Mouse (Mus musculus) intestine, postnatal 0 days (tissue): Measurements from ENCODE around the gene Olfr516. TPM values are rescaled to one million over a fixed set of nuclear protein-coding genes. Genes with fewer than 3 reads are reported as not detected.

Experiments used
- ATAC-seq: fragments of 200-750 bp; cut with Nextera tagmentation; 2 replicates; pipeline ENCODE4 v1.8.0; 2017; ENCODE audit warnings: mild to moderate bottlenecking, moderate TSS enrichment, moderate library complexity
- H3K27ac ChIP-seq: fragments of 300-500 bp; sonication (generic); 2 replicates; pipeline ENCODE4 v1.5.1; 2014; ENCODE audit warnings: mild to moderate bottlenecking, low read depth, low read length, moderate library complexity
- H3K27me3 ChIP-seq: fragments of 300-500 bp; sonication (generic); replicated peaks from 2 replicates; pipeline ENCODE4 v1.6.1; 2014; ENCODE audit warnings: low read length, mixed read lengths; ENCODE audit not compliant: control insufficient read depth, insufficient read depth
- H3K36me3 ChIP-seq: fragments of 300-500 bp; sonication (generic); 2 replicates; pipeline ENCODE4 v1.6.1; 2014; ENCODE audit warnings: mild to moderate bottlenecking, moderate library complexity; ENCODE audit not compliant: control insufficient read depth, insufficient read depth
- H3K4me1 ChIP-seq: fragments of 300-500 bp; sonication (generic); replicated peaks from 2 replicates; pipeline ENCODE4 v1.6.1; 2014; ENCODE audit warnings: antibody characterized with exemption, low read length, mixed read lengths; ENCODE audit not compliant: control insufficient read depth, insufficient read depth
- H3K4me2 ChIP-seq: fragments of 300-500 bp; sonication (generic); replicated peaks from 2 replicates; pipeline ENCODE4 v1.6.1; 2014; ENCODE audit warnings: low read depth, mild to moderate bottlenecking, moderate library complexity
- H3K4me3 ChIP-seq: fragments of 300-500 bp; sonication (generic); 2 replicates; pipeline ENCODE4 v1.5.1; 2014; ENCODE audit warnings: low read depth, low read length
- H3K9ac ChIP-seq: fragments of 300-500 bp; sonication (generic); 2 replicates; pipeline ENCODE4 v1.6.1; 2014; ENCODE audit warnings: mild to moderate bottlenecking, low read depth, low read length
- H3K9me3 ChIP-seq: fragments of 300-500 bp; sonication (generic); 2 replicates; pipeline ENCODE4 v1.6.1; 2016; ENCODE audit warnings: mixed run types; ENCODE audit not compliant: control insufficient read depth
- CTCF ChIP-seq: sonication (generic); IDR thresholded peaks from 2 replicates; pipeline ENCODE4 v1.5.1; 2016; ENCODE audit warnings: low read depth, mild to moderate bottlenecking, control low read depth, antibody characterized with exemption, moderate library complexity
- WGBS: fragments of 180-500 bp; shearing (Covaris S2); extraction: QIAGEN DNeasy Blood & Tissue Kit; methylation state at CpG from one replicate; pipeline ENCODE4 v1.1.7; 2014; 5-methylcytosine and 5-hydroxymethylcytosine counted together
- polyA plus RNA-seq: library from polyadenylated mRNA; unstranded; fragments of >200 nt; fragmentation: Nextera tagmentation; extraction: Ambion mirVana; gene quantifications from 2 replicates; pipeline ENCODE4 v1.2.1, GENCODE M21; 2015

Olfr516 gene
- polyA plus RNA-seq, 1 experiment from 2014 or later, result not detected

GRCm38 (mm10) chr7:108797205-108797933 is 53.0 kb downstream of the Olfr516 start:
- Histone ChIP-seq H3K9me3 (no peaks in the 10 kb centered on the region), H3K27ac (no peak overlapping the region), H3K4me2 (no peak overlapping the region), H3K36me3 (no peaks in the 10 kb centered on the region), H3K4me1 (no peaks in the 10 kb centered on the region), H3K9ac (no peak overlapping the region), H3K4me3 (no peak overlapping the region), H3K27me3 (no peaks in the 10 kb centered on the region)
- ATAC-seq, result no peak
- no peak for TF ChIP-seq CTCF
- WGBS, result 32% methylated on average over 1 of the region's 1 CpGs

Other genes starting within 250 kb of the Olfr516 start
- not detected in 2 replicates for gene Olfr506, start 239.7 kb downstream of the Olfr516 start, polyA plus RNA-seq
- not detected in 2 replicates for gene Olfr507, start 228.7 kb downstream of the Olfr516 start, polyA plus RNA-seq
- gene Olfr508, start 220.5 kb downstream of the Olfr516 start, polyA plus RNA-seq, result not detected in 2 replicates
- gene Olfr509, start 198.6 kb downstream of the Olfr516 start, polyA plus RNA-seq, result not detected in 2 replicates
- not detected in 2 replicates for gene Olfr510, start 184.1 kb downstream of the Olfr516 start, polyA plus RNA-seq
- not detected in 2 replicates for gene Olfr512, start 137.2 kb downstream of the Olfr516 start, polyA plus RNA-seq
- gene Olfr513, start 99.6 kb downstream of the Olfr516 start, polyA plus RNA-seq, result not detected in 2 replicates
- not detected in 2 replicates for gene Olfr514, start 24.5 kb downstream of the Olfr516 start, polyA plus RNA-seq
- not detected in 2 replicates for gene Olfr517, start 21.9 kb upstream of the Olfr516 start, polyA plus RNA-seq
- gene Olfr518, start 34.5 kb upstream of the Olfr516 start, polyA plus RNA-seq, result not detected in 2 replicates
- gene Olfr519, start 43.9 kb upstream of the Olfr516 start, polyA plus RNA-seq, result not detected in 2 replicates
- gene Nlrp10, start 79.6 kb upstream of the Olfr516 start, polyA plus RNA-seq, result 0.04 and 0.07 TPM in 2 replicates
- 57.5 and 64.5 TPM in 2 replicates for gene Eif3f, start 83.9 kb upstream of the Olfr516 start, polyA plus RNA-seq
- gene Tub, start 99.8 kb upstream of the Olfr516 start, polyA plus RNA-seq, result 1.1 and 1.4 TPM in 2 replicates
- 1.0 and 1.2 TPM in 2 replicates for gene Ric3, start 232.8 kb upstream of the Olfr516 start, polyA plus RNA-seq